Mouse (Mus musculus): ENCODE results near the gene Npdc1. TPM values are rescaled to one million over a fixed set of nuclear protein-coding genes. Genes with fewer than 3 reads are reported as not detected.

The Npdc1 gene
- polyA plus RNA-seq, 1 experiment from 2014 or later = 32.8 TPM

- peaks cover 16% of the 10 kb centered on the region for H3K4me1 ChIP-seq (ENCODE audit: control insufficient read depth, insufficient read depth, low read length)
- WGBS = 67% methylated on average over 6 of the region's 6 CpGs
- H3K9ac ChIP-seq (ENCODE audit: low read depth, low read length) = no peak overlapping the region
- no peak overlapping the region for H3K4me3 ChIP-seq (ENCODE audit: low read length)
- 0 out of 2 replicates have a peak, but pooled peaks cover 3% of the 10 kb centered on the region for H3K36me3 ChIP-seq (ENCODE audit: control insufficient read depth, insufficient read depth, low read length)
- H3K9me3 ChIP-seq (ENCODE audit: control insufficient read depth, low read length) = no peaks in the 10 kb centered on the region
- 0 out of 2 replicates have a peak overlapping the region, but pooled peaks have one; percentile 6 for H3K4me2 ChIP-seq (replicated peaks; ENCODE audit: low read depth, low read length)
- no peaks in the 10 kb centered on the region; the same call in 1 of the 2 replicates for H3K27me3 ChIP-seq (ENCODE audit: control insufficient read depth, insufficient read depth, low read length)
- ATAC-seq (ENCODE audit: low FRiP score, low TSS enrichment) = no peak
- H3K27ac ChIP-seq (ENCODE audit: low read depth, low read length) = no peak overlapping the region
Measured at GRCm38 (mm10) chr2:25431308-25431855, 32.2 kb downstream of the Npdc1 start.

GRCm38 (mm10) chr2:25432326-25433098 lies 33.4 kb downstream of the Npdc1 start:
- Histone ChIP-seq H3K4me2 (replicated peaks; ENCODE audit: low read depth, low read length) (no peak overlapping the region), H3K36me3 (ENCODE audit: control insufficient read depth, insufficient read depth, low read length) (0 out of 2 replicates have a peak, but pooled peaks cover 9% of the 10 kb centered on the region)
- no peak for ATAC-seq (ENCODE audit: low FRiP score, low TSS enrichment)

GRCm38 (mm10) chr2:25433101-25433500 lies 34.0 kb downstream of the Npdc1 start:
- Histone ChIP-seq H3K36me3 (ENCODE audit: control insufficient read depth, insufficient read depth, low read length) (peaks cover 13% of the 10 kb centered on the region; the same call in 1 of the 2 replicates), H3K27me3 (ENCODE audit: control insufficient read depth, insufficient read depth, low read length) (no peaks in the 10 kb centered on the region), H3K9me3 (ENCODE audit: control insufficient read depth, low read length) (no peaks in the 10 kb centered on the region), H3K27ac (ENCODE audit: low read depth, low read length) (no peak overlapping the region), H3K4me3 (ENCODE audit: low read length) (no peak overlapping the region), H3K9ac (ENCODE audit: low read depth, low read length) (no peak overlapping the region), H3K4me2 (replicated peaks; ENCODE audit: low read depth, low read length) (no peak overlapping the region), H3K4me1 (ENCODE audit: control insufficient read depth, insufficient read depth, low read length) (peaks cover 16% of the 10 kb centered on the region)
- no peak for ATAC-seq (ENCODE audit: low FRiP score, low TSS enrichment)
- WGBS = 89% methylated on average over 17 of the region's 17 CpGs

More at GRCm38 (mm10) chr2:25432326-25433098, 33.4 kb downstream of the Npdc1 start:
- Histone ChIP-seq H3K4me3 (ENCODE audit: low read length) (no peak overlapping the region), H3K9ac (ENCODE audit: low read depth, low read length) (no peak overlapping the region), H3K27me3 (ENCODE audit: control insufficient read depth, insufficient read depth, low read length) (no peaks in the 10 kb centered on the region), H3K9me3 (ENCODE audit: control insufficient read depth, low read length) (no peaks in the 10 kb centered on the region), H3K27ac (ENCODE audit: low read depth, low read length) (no peak overlapping the region), H3K4me1 (ENCODE audit: control insufficient read depth, insufficient read depth, low read length) (peaks cover 16% of the 10 kb centered on the region)
- 72% methylated on average over 11 of the region's 11 CpGs for WGBS

GRCm38 (mm10) chr2:25434292-25434691 lies 35.1 kb downstream of the Npdc1 start:
- ATAC-seq (ENCODE audit: low FRiP score, low TSS enrichment) = no peak
- no peak overlapping the region for H3K9ac ChIP-seq (ENCODE audit: low read depth, low read length)

GRCm38 (mm10) chr2:25436286-25436820 lies 37.2 kb downstream of the Npdc1 start:
- H3K4me3 ChIP-seq (ENCODE audit: low read length) = no peak overlapping the region
- H3K9me3 ChIP-seq (ENCODE audit: control insufficient read depth, low read length) = no peaks in the 10 kb centered on the region
- no peak overlapping the region for H3K9ac ChIP-seq (ENCODE audit: low read depth, low read length)
- no peak overlapping the region for H3K4me2 ChIP-seq (replicated peaks; ENCODE audit: low read depth, low read length)
- no peaks in the 10 kb centered on the region for H3K27me3 ChIP-seq (ENCODE audit: control insufficient read depth, insufficient read depth, low read length)
- 85% methylated on average over 10 of the region's 10 CpGs for whole genome bisulfite sequencing
- H3K4me1 ChIP-seq (ENCODE audit: control insufficient read depth, insufficient read depth, low read length) = no peaks in the 10 kb centered on the region
- ATAC-seq (ENCODE audit: low FRiP score, low TSS enrichment) = no peak
- no peak overlapping the region for H3K27ac ChIP-seq (ENCODE audit: low read depth, low read length)
- peaks cover 23% of the 10 kb centered on the region for H3K36me3 ChIP-seq (ENCODE audit: control insufficient read depth, insufficient read depth, low read length)

More at GRCm38 (mm10) chr2:25434292-25434691, 35.1 kb downstream of the Npdc1 start:
- Histone ChIP-seq H3K4me3 (ENCODE audit: low read length) (no peak overlapping the region), H3K4me1 (ENCODE audit: control insufficient read depth, insufficient read depth, low read length) (peaks cover 16% of the 10 kb centered on the region), H3K27me3 (ENCODE audit: control insufficient read depth, insufficient read depth, low read length) (no peaks in the 10 kb centered on the region), H3K4me2 (replicated peaks; ENCODE audit: low read depth, low read length) (no peak overlapping the region), H3K9me3 (ENCODE audit: control insufficient read depth, low read length) (no peaks in the 10 kb centered on the region), H3K27ac (ENCODE audit: low read depth, low read length) (no peak overlapping the region), H3K36me3 (ENCODE audit: control insufficient read depth, insufficient read depth, low read length) (peaks cover 23% of the 10 kb centered on the region)
- 89% methylated on average over 8 of the region's 8 CpGs for WGBS

- Histone ChIP-seq H3K27ac (ENCODE audit: low read depth, low read length) (no peak overlapping the region), H3K27me3 (ENCODE audit: control insufficient read depth, insufficient read depth, low read length) (no peaks in the 10 kb centered on the region), H3K36me3 (ENCODE audit: control insufficient read depth, insufficient read depth, low read length) (peaks cover 43% of the 10 kb centered on the region), H3K4me2 (replicated peaks; ENCODE audit: low read depth, low read length) (no peak overlapping the region), H3K4me1 (ENCODE audit: control insufficient read depth, insufficient read depth, low read length) (no peaks in the 10 kb centered on the region), H3K4me3 (ENCODE audit: low read length) (no peak overlapping the region), H3K9me3 (ENCODE audit: control insufficient read depth, low read length) (no peaks in the 10 kb centered on the region), H3K9ac (ENCODE audit: low read depth, low read length) (no peak overlapping the region)
- 87% methylated on average over 20 of the region's 20 CpGs for WGBS
- no peak for ATAC-seq (ENCODE audit: low FRiP score, low TSS enrichment)
Measured at GRCm38 (mm10) chr2:25441067-25441466, 41.9 kb downstream of the Npdc1 start.

GRCm38 (mm10) chr2:25442682-25443081 lies 43.5 kb downstream of the Npdc1 start:
- 89% methylated on average over 14 of the region's 14 CpGs for WGBS

GRCm38 (mm10) chr2:25450853-25451647 lies 51.9 kb downstream of the Npdc1 start:
- H3K4me3 ChIP-seq (ENCODE audit: low read length) = no peak overlapping the region
- H3K4me1 ChIP-seq (ENCODE audit: control insufficient read depth, insufficient read depth, low read length) = no peaks in the 10 kb centered on the region
- H3K9me3 ChIP-seq (ENCODE audit: control insufficient read depth, low read length) = no peaks in the 10 kb centered on the region
- no peak for ATAC-seq (ENCODE audit: low FRiP score, low TSS enrichment)
- H3K4me2 ChIP-seq (replicated peaks; ENCODE audit: low read depth, low read length) = no peak overlapping the region
- H3K27ac ChIP-seq (ENCODE audit: low read depth, low read length) = no peak overlapping the region
- H3K27me3 ChIP-seq (ENCODE audit: control insufficient read depth, insufficient read depth, low read length) = no peaks in the 10 kb centered on the region
- H3K9ac ChIP-seq (ENCODE audit: low read depth, low read length) = no peak overlapping the region
- WGBS = 86% methylated on average over 8 of the region's 8 CpGs
- H3K36me3 ChIP-seq (ENCODE audit: control insufficient read depth, insufficient read depth, low read length) = peaks cover 12% of the 10 kb centered on the region; the same call in 1 of the 2 replicates

More at GRCm38 (mm10) chr2:25442682-25443081, 43.5 kb downstream of the Npdc1 start:
- H3K27me3 ChIP-seq (ENCODE audit: control insufficient read depth, insufficient read depth, low read length) = no peaks in the 10 kb centered on the region
- no peaks in the 10 kb centered on the region for H3K4me1 ChIP-seq (ENCODE audit: control insufficient read depth, insufficient read depth, low read length)
- H3K9ac ChIP-seq (ENCODE audit: low read depth, low read length) = no peak overlapping the region
- no peak overlapping the region for H3K27ac ChIP-seq (ENCODE audit: low read depth, low read length)
- no peak overlapping the region for H3K4me3 ChIP-seq (ENCODE audit: low read length)
- no peaks in the 10 kb centered on the region for H3K9me3 ChIP-seq (ENCODE audit: control insufficient read depth, low read length)
- H3K36me3 ChIP-seq (ENCODE audit: control insufficient read depth, insufficient read depth, low read length) = peaks cover 41% of the 10 kb centered on the region
- ATAC-seq (ENCODE audit: low FRiP score, low TSS enrichment) = no peak
- H3K4me2 ChIP-seq (replicated peaks; ENCODE audit: low read depth, low read length) = no peak overlapping the region

Measured in kidney, embryonic 14.5 days (tissue).